Mouse (Mus musculus): ENCODE results near the gene Tmem176b. TPM values are rescaled to one million over a fixed set of nuclear protein-coding genes. Genes with fewer than 3 reads are reported as not detected.

Gene Tmem176b
- total RNA-seq, 1 experiment, result 4.7 TPM

- TF ChIP-seq CHD2 (IDR thresholded peaks at IDR 0.05; ENCODE audit: low read depth, low read length) (no peak), HCFC1 (IDR thresholded peaks at IDR 0.05; ENCODE audit: borderline replicate concordance, insufficient read depth, low read length) (no peak), MAFK (IDR thresholded peaks at IDR 0.05; ENCODE audit: insufficient read depth, low read depth, low read length) (no peak), ZNF384 (IDR thresholded peaks at IDR 0.05; ENCODE audit: low read depth, low read length) (no peak), ZC3H11A (IDR thresholded peaks at IDR 0.05; ENCODE audit: borderline replicate concordance, low read depth, low read length) (no peak)
- no peak for DNase-seq (ENCODE audit: low read depth, low spot score)
- no peak within 1 kb of the TSS for H3K4me3 ChIP-seq (ENCODE audit: insufficient read depth in 1 of 2, low read depth in 1 of 2, low read length in 2 of 2, poor library complexity in 1 of 2, severe bottlenecking in 1 of 2)
- no peaks in the 10 kb centered on the region for H3K4me1 ChIP-seq (ENCODE audit: control insufficient read depth in 2 of 2, insufficient read depth in 2 of 2, low read length in 2 of 2, poor library complexity in 1 of 2)
- H3K9me3 ChIP-seq (ENCODE audit: control insufficient read depth, insufficient read depth, low read depth, low read length), result no peaks in the 10 kb centered on the region
- in situ Hi-C loops (cut with MboI; ENCODE audit: low sequenced_read_pairs in 2 of 2, unreplicated experiment in 2 of 2), result no loop called here
- H3K36me3 ChIP-seq (ENCODE audit: control insufficient read depth, insufficient read depth, low read length, poor library complexity, severe bottlenecking), result no peaks in the 10 kb centered on the region
- H3K9ac ChIP-seq (ENCODE audit: insufficient read depth, low read depth, low read length, poor library complexity, severe bottlenecking), result no peak within 1 kb of the TSS
- no peak within 1 kb of the TSS for H3K27ac ChIP-seq (ENCODE audit: insufficient read depth, low read depth, low read length, poor library complexity, severe bottlenecking)
Observed at GRCm38 (mm10) chr6:48840371-48840969, 826 bp downstream of the Tmem176b start, which contains the start of gene Tmem176a. TSS of gene Tmem176a (plus strand) at chr6:48840919.

GRCm38 (mm10) chr6:48838321-48839080 lies 2.8 kb downstream of the Tmem176b start:
- H3K36me3 ChIP-seq (ENCODE audit: control insufficient read depth, insufficient read depth, low read length, poor library complexity, severe bottlenecking), result no peaks in the 10 kb centered on the region
- H3K4me1 ChIP-seq (ENCODE audit: control insufficient read depth in 2 of 2, insufficient read depth in 2 of 2, low read length in 2 of 2, poor library complexity in 1 of 2), result no peaks in the 10 kb centered on the region
- no peak overlapping the region for H3K4me3 ChIP-seq (ENCODE audit: insufficient read depth in 1 of 2, low read depth in 1 of 2, low read length in 2 of 2, poor library complexity in 1 of 2, severe bottlenecking in 1 of 2)
- no peaks in the 10 kb centered on the region for H3K9me3 ChIP-seq (ENCODE audit: control insufficient read depth, insufficient read depth, low read depth, low read length)
- no peak overlapping the region for H3K27ac ChIP-seq (ENCODE audit: insufficient read depth, low read depth, low read length, poor library complexity, severe bottlenecking)
- in situ Hi-C loops (cut with MboI; ENCODE audit: low sequenced_read_pairs in 2 of 2, unreplicated experiment in 2 of 2), result no loop called here
- H3K9ac ChIP-seq (ENCODE audit: insufficient read depth, low read depth, low read length, poor library complexity, severe bottlenecking), result no peak overlapping the region
- DNase-seq (ENCODE audit: low read depth, low spot score), result no peak
- TF ChIP-seq ZC3H11A (IDR thresholded peaks at IDR 0.05; ENCODE audit: borderline replicate concordance, low read depth, low read length), result no peak
- TF ChIP-seq CHD2 (IDR thresholded peaks at IDR 0.05; ENCODE audit: low read depth, low read length), result no peak
- TF ChIP-seq HCFC1 (IDR thresholded peaks at IDR 0.05; ENCODE audit: borderline replicate concordance, insufficient read depth, low read length), result no peak
- TF ChIP-seq ZNF384 (IDR thresholded peaks at IDR 0.05; ENCODE audit: low read depth, low read length), result no peak
- no peak for TF ChIP-seq MAFK (IDR thresholded peaks at IDR 0.05; ENCODE audit: insufficient read depth, low read depth, low read length)

- no peaks in the 10 kb centered on the region for H3K9me3 ChIP-seq (ENCODE audit: control insufficient read depth, insufficient read depth, low read depth, low read length)
- no peaks in the 10 kb centered on the region; the same call in 1 of the 2 replicates for H3K36me3 ChIP-seq (ENCODE audit: control insufficient read depth, insufficient read depth, low read length, poor library complexity, severe bottlenecking)
- no peaks in the 10 kb centered on the region for H3K4me1 ChIP-seq (ENCODE audit: control insufficient read depth in 2 of 2, insufficient read depth in 2 of 2, low read length in 2 of 2, poor library complexity in 1 of 2)
- TF ChIP-seq CHD2 (IDR thresholded peaks at IDR 0.05; ENCODE audit: low read depth, low read length), result no peak
- no peak for TF ChIP-seq HCFC1 (IDR thresholded peaks at IDR 0.05; ENCODE audit: borderline replicate concordance, insufficient read depth, low read length)
- no peak for TF ChIP-seq MAFK (IDR thresholded peaks at IDR 0.05; ENCODE audit: insufficient read depth, low read depth, low read length)
- no peak overlapping the region for H3K4me3 ChIP-seq (ENCODE audit: insufficient read depth in 1 of 2, low read depth in 1 of 2, low read length in 2 of 2, poor library complexity in 1 of 2, severe bottlenecking in 1 of 2)
- in situ Hi-C loops (cut with MboI; ENCODE audit: low sequenced_read_pairs in 2 of 2, unreplicated experiment in 2 of 2), result no loop called here
- no peak overlapping the region for H3K9ac ChIP-seq (ENCODE audit: insufficient read depth, low read depth, low read length, poor library complexity, severe bottlenecking)
- no peak overlapping the region for H3K27ac ChIP-seq (ENCODE audit: insufficient read depth, low read depth, low read length, poor library complexity, severe bottlenecking)
- no peak for DNase-seq (ENCODE audit: low read depth, low spot score)
Observed at GRCm38 (mm10) chr6:48837516-48837915, 3.8 kb downstream of the Tmem176b start.

- Histone ChIP-seq H3K9ac (ENCODE audit: insufficient read depth, low read depth, low read length, poor library complexity, severe bottlenecking) (no peak overlapping the region), H3K4me1 (ENCODE audit: control insufficient read depth in 2 of 2, insufficient read depth in 2 of 2, low read length in 2 of 2, poor library complexity in 1 of 2) (no peaks in the 10 kb centered on the region), H3K36me3 (ENCODE audit: control insufficient read depth, insufficient read depth, low read length, poor library complexity, severe bottlenecking) (no peaks in the 10 kb centered on the region; the same call in 1 of the 2 replicates), H3K9me3 (ENCODE audit: control insufficient read depth, insufficient read depth, low read depth, low read length) (no peaks in the 10 kb centered on the region), H3K4me3 (ENCODE audit: insufficient read depth in 1 of 2, low read depth in 1 of 2, low read length in 2 of 2, poor library complexity in 1 of 2, severe bottlenecking in 1 of 2) (no peak overlapping the region), H3K27ac (ENCODE audit: insufficient read depth, low read depth, low read length, poor library complexity, severe bottlenecking) (no peak overlapping the region)
- DNase-seq (ENCODE audit: low read depth, low spot score), result no peak
- no peak for TF ChIP-seq CHD2 (IDR thresholded peaks at IDR 0.05; ENCODE audit: low read depth, low read length)
- no peak for TF ChIP-seq MAFK (IDR thresholded peaks at IDR 0.05; ENCODE audit: insufficient read depth, low read depth, low read length)
- TF ChIP-seq ZC3H11A (IDR thresholded peaks at IDR 0.05; ENCODE audit: borderline replicate concordance, low read depth, low read length), result no peak
- no peak for TF ChIP-seq HCFC1 (IDR thresholded peaks at IDR 0.05; ENCODE audit: borderline replicate concordance, insufficient read depth, low read length)
- no peak for TF ChIP-seq ZNF384 (IDR thresholded peaks at IDR 0.05; ENCODE audit: low read depth, low read length)
- in situ Hi-C loops (cut with MboI; ENCODE audit: low sequenced_read_pairs in 2 of 2, unreplicated experiment in 2 of 2), result no loop called here
Observed at GRCm38 (mm10) chr6:48836146-48836545, 5.2 kb downstream of the Tmem176b start.
